Mouse (Mus musculus) G1E (cell line): Measurements from ENCODE around the gene Gimap9. TPM values are rescaled to one million over a fixed set of nuclear protein-coding genes. Genes with fewer than 3 reads are reported as not detected.

Experiments
- ATAC-seq: 2 replicates; pipeline ENCODE4 v1.8.0; 2016; ENCODE audit warnings: mild to moderate bottlenecking; ENCODE audit not compliant: insufficient number of reproducible peaks, poor library complexity, low FRiP score, severe bottlenecking; ENCODE audit errors: extremely low read depth
- DNase-seq: peaks from one replicate; pipeline ENCODE4 v3.0.0; 2012; ENCODE audit warnings: low spot score
- H3K27me3 ChIP-seq: 2 replicates; pipeline ENCODE4 v1.6.1; 2012; ENCODE audit warnings: mild to moderate bottlenecking, low read length, inconsistent platforms; ENCODE audit not compliant: insufficient read depth
- H3K36me3 ChIP-seq: replicated peaks from 2 replicates; pipeline ENCODE3; 2012; ENCODE audit warnings: mild to moderate bottlenecking, inconsistent platforms
- H3K4me1 ChIP-seq: 2 replicates; pipeline ENCODE4 v1.6.1; 2012; ENCODE audit warnings: low read depth, low read length, inconsistent platforms, mixed read lengths; ENCODE audit not compliant: insufficient read depth
- H3K4me3 ChIP-seq: 2 replicates; pipeline ENCODE4 v1.5.1; 2012; ENCODE audit warnings: low read depth, mild to moderate bottlenecking, inconsistent platforms, low read length, moderate library complexity, mixed read lengths
- H3K9me3 ChIP-seq: replicated peaks from 2 replicates; pipeline ENCODE4 v1.6.1; 2012; ENCODE audit warnings: inconsistent platforms
- CTCF ChIP-seq: IDR thresholded peaks from 2 replicates; pipeline ENCODE4 v1.5.1; 2012; ENCODE audit warnings: low read depth, low read length, inconsistent platforms, mixed read lengths
- GATA1 ChIP-seq: IDR thresholded peaks from 2 replicates; pipeline ENCODE4 v1.6.1; 2012; ENCODE audit warnings: borderline replicate concordance, low read length, inconsistent platforms, mixed read lengths
- GATA2 ChIP-seq: IDR thresholded peaks from 2 replicates; pipeline ENCODE4 v1.6.1; 2012; ENCODE audit warnings: low read depth, low read length, inconsistent platforms, borderline replicate concordance
- POLR2AphosphoS5 ChIP-seq: IDR thresholded peaks from 2 replicates; pipeline ENCODE4 v1.6.1; 2012; ENCODE audit warnings: low read depth, low read length, inconsistent platforms; ENCODE audit not compliant: insufficient replicate concordance
- TAL1 ChIP-seq: conservative IDR thresholded peaks from 2 replicates; pipeline ENCODE4 v1.6.1; 2012; ENCODE audit warnings: low read depth, low read length, inconsistent platforms, mixed read lengths
- polyA plus RNA-seq: library from polyadenylated mRNA; stranded (reverse); fragments of >175 nt; gene quantifications from 2 replicates; pipeline ENCODE4 v1.2.3, GENCODE M21; 2012
- total RNA-seq, 2 experiments: library from RNA; stranded (forward) in 1 of 2; stranded (reverse) in 1 of 2; fragments of 200-1000 nt in 1 of 2; fragments of >200 nt in 1 of 2; fragmentation: Nextera tagmentation in 1 of 2; gene quantifications; 2 replicates each; pipeline ENCODE4 v1.2.3; 2014 to 2017

The Gimap9 gene
- total and polyA plus RNA-seq, 3 experiments = 0.30 to 25.8 (median 9.9) TPM

DNA sequence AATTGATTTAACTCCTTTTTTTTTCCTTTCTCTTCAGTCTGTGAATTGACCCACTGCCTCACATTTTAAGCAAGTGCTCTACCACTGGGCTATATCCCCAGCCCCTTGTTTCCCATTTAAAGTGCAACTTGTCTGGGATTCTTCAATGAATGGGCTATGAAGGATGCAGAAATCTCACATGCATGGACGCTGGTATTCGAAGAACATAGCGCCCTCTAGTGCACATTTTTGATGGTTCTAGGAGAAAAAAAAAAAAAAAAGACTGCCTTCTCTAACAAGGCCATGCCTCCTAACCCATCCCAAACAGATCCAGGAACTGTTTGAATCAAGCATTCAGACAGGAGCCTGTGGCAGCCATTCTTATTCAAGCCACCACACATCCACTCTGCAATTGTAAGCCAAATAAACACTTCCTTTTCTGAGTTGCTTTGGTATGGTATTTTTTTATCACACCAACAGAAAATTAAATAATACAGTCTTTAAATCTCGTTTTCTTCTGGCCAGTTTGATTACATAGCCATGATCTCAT is 33.1 kb upstream of the Gimap9 start:
- Histone ChIP-seq H3K4me1 (no peaks in the 10 kb centered on the region), H3K4me3 (no peak overlapping the region), H3K27me3 (0 out of 2 replicates have a peak, but pooled peaks cover 3% of the 10 kb centered on the region), H3K9me3 (no peaks in the 10 kb centered on the region), H3K36me3 (no peaks in the 10 kb centered on the region)
- TF ChIP-seq TAL1 (no peak), GATA1 (no peak), POLR2AphosphoS5 (no peak)
- no peak for ATAC-seq
- no peak for DNase-seq

DNA sequence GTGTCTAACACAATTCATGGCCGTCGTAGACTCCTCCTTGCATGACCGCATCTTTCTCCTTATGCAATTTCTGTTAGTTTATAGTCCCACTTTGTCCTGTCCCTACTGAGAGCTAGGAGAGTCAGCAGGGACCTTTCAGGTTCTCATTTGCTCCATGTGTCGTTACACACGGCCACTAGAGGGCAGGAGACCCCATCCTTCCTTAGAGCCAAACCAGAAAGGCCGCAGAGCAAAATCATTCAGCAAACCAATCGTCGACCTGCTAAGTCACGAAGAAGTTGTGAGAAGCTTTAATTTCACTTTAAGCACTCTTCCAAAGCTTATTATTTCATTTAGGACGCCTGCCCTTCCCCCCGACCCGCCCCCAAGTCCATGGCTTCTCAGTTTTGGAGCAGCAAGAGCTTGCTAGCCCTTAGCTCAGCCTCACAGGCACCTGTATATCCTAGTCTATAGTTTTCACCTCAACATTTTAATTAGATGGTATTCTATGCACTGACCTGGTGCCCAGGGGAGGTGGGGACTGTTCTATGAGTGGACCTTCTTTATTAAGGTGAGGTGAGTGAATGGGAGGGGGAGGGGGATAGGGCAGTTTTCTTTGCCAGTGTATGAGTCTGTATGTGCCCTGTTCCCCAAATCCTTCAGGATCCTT is 30.1 kb upstream of the Gimap9 start:
- H3K36me3 ChIP-seq = no peaks in the 10 kb centered on the region
- H3K9me3 ChIP-seq = no peaks in the 10 kb centered on the region
- TF ChIP-seq POLR2AphosphoS5 (no peak), TAL1 (no peak), CTCF (0 out of 2 replicates have a peak, but pooled peaks have one; percentile 27), GATA1 (no peak), GATA2 (no peak)
- no peaks in the 10 kb centered on the region for H3K4me1 ChIP-seq
- DNase-seq = no peak
- no peak for ATAC-seq
- H3K4me3 ChIP-seq = no peak overlapping the region
- peaks cover 9% of the 10 kb centered on the region for H3K27me3 ChIP-seq

DNA sequence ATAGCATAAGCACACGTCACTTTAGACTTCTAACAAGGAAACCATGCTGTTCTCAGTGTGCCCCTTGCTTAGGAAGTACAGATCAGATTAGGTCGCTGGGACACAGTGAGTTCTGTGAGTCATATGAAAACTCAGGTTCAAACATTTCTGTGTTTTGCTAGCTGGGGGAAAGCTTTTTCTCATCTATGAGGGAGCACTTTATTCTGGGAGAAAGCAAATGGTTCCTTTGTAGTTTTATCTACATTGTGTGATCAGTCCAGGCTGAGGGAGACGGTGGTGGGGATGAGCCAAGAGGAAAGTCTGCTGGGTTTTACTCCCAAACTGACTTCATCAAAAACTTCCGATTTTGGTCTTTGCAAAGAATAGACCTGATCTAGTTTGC is 29.6 kb upstream of the Gimap9 start:
- peaks cover 9% of the 10 kb centered on the region for H3K27me3 ChIP-seq
- no peaks in the 10 kb centered on the region for H3K9me3 ChIP-seq
- ATAC-seq (no peak), DNase-seq (no peak)
- no peaks in the 10 kb centered on the region for H3K36me3 ChIP-seq
- no peaks in the 10 kb centered on the region for H3K4me1 ChIP-seq
- no peak overlapping the region for H3K4me3 ChIP-seq
- TF ChIP-seq TAL1 (no peak), CTCF (no peak), POLR2AphosphoS5 (no peak)

GRCm38 (mm10) chr6:48646995-48647394 is 28.9 kb upstream of the Gimap9 start, which contains the start of gene Gimap8:
TSS of gene Gimap8 (plus strand) at chr6:48647234.
- no peak for DNase-seq
- no peak for ATAC-seq

GRCm38 (mm10) chr6:48647611-48648010 is 28.3 kb upstream of the Gimap9 start:
- ATAC-seq (no peak), DNase-seq (no peak)
- TF ChIP-seq CTCF = no peak
- no peak for TF ChIP-seq GATA1
- TF ChIP-seq GATA2 = no peak
- TF ChIP-seq POLR2AphosphoS5 = no peak
- no peak for TF ChIP-seq TAL1
- Histone ChIP-seq H3K36me3 (no peaks in the 10 kb centered on the region), H3K4me3 (no peak overlapping the region), H3K4me1 (no peaks in the 10 kb centered on the region), H3K9me3 (no peaks in the 10 kb centered on the region), H3K27me3 (peaks cover 9% of the 10 kb centered on the region)

More at GRCm38 (mm10) chr6:48646995-48647394, 28.9 kb upstream of the Gimap9 start, which contains the start of gene Gimap8:
- Histone ChIP-seq H3K4me1 (no peaks in the 10 kb centered on the region), H3K36me3 (no peaks in the 10 kb centered on the region), H3K27me3 (peaks cover 9% of the 10 kb centered on the region), H3K4me3 (no peak within 1 kb of the TSS), H3K9me3 (no peaks in the 10 kb centered on the region)
- no peak for TF ChIP-seq GATA1
- no peak for TF ChIP-seq GATA2
- no peak for TF ChIP-seq CTCF
- TF ChIP-seq POLR2AphosphoS5 = no peak
- no peak for TF ChIP-seq TAL1

GRCm38 (mm10) chr6:48648779-48649178 is 27.1 kb upstream of the Gimap9 start:
- DNase-seq (no peak), ATAC-seq (no peak)
- H3K9me3 ChIP-seq = no peaks in the 10 kb centered on the region
- peaks cover 9% of the 10 kb centered on the region for H3K27me3 ChIP-seq
- H3K4me1 ChIP-seq = no peaks in the 10 kb centered on the region
- H3K36me3 ChIP-seq = no peaks in the 10 kb centered on the region
- no peak for TF ChIP-seq GATA2
- TF ChIP-seq GATA1 = no peak
- no peak for TF ChIP-seq TAL1
- TF ChIP-seq CTCF = no peak
- TF ChIP-seq POLR2AphosphoS5 = no peak
- H3K4me3 ChIP-seq = no peak overlapping the region

- no peak for ATAC-seq
- peaks cover 7% of the 10 kb centered on the region for H3K27me3 ChIP-seq
- DNase-seq = no peak
- H3K9me3 ChIP-seq = no peaks in the 10 kb centered on the region
- H3K4me3 ChIP-seq = no peak overlapping the region
- no peak for TF ChIP-seq POLR2AphosphoS5
- TF ChIP-seq GATA2 = no peak
- H3K4me1 ChIP-seq = no peaks in the 10 kb centered on the region
- no peaks in the 10 kb centered on the region for H3K36me3 ChIP-seq
Observed at GRCm38 (mm10) chr6:48650041-48650440, 25.9 kb upstream of the Gimap9 start.
